Mouse (Mus musculus): ENCODE measurements around the gene Ankrd23. TPM values are rescaled to one million over a fixed set of nuclear protein-coding genes. Genes with fewer than 3 reads are reported as not detected.

Ankrd23 gene
- polyA plus RNA-seq, 1 experiment from 2014 or later = 19.5 TPM

GRCm38 (mm10) chr1:36511289-36512021 is 25.2 kb downstream of the Ankrd23 start, which contains the start of gene Cnnm3:
TSS of gene Cnnm3 (plus strand) at chr1:36511867.
- H3K4me1 ChIP-seq = peaks cover 28% of the 10 kb centered on the region
- peak within 1 kb of the TSS; percentile 100 for H3K27ac ChIP-seq
- H3K27me3 ChIP-seq = no peaks in the 10 kb centered on the region
- H3K9me3 ChIP-seq = no peaks in the 10 kb centered on the region
- peak within 1 kb of the TSS; percentile 83 for H3K4me2 ChIP-seq
- H3K4me3 ChIP-seq = peak within 1 kb of the TSS; percentile 97
- peak; percentile 97 for ATAC-seq (ENCODE audit: insufficient number of reproducible peaks, low FRiP score, low TSS enrichment, low read depth)
- WGBS = 2% methylated on average over 51 of the region's 51 CpGs
- peak within 1 kb of the TSS; percentile 76 for H3K9ac ChIP-seq
- H3K36me3 ChIP-seq = peaks cover 17% of the 10 kb centered on the region

GRCm38 (mm10) chr1:36508238-36508637 is 28.4 kb downstream of the Ankrd23 start:
- Histone ChIP-seq H3K4me1 (peaks cover 6% of the 10 kb centered on the region), H3K36me3 (peaks cover 29% of the 10 kb centered on the region), H3K9ac (no peak overlapping the region), H3K9me3 (no peaks in the 10 kb centered on the region), H3K4me2 (no peak overlapping the region), H3K27ac (no peak overlapping the region), H3K4me3 (no peak overlapping the region), H3K27me3 (no peaks in the 10 kb centered on the region)
- 74% methylated on average over 5 of the region's 5 CpGs for whole genome bisulfite sequencing
- no peak for ATAC-seq (ENCODE audit: insufficient number of reproducible peaks, low FRiP score, low TSS enrichment, low read depth)

GRCm38 (mm10) chr1:36501261-36501660 is 35.4 kb downstream of the Ankrd23 start:
- 5% methylated on average over 3 of the region's 3 CpGs for WGBS
- H3K9ac ChIP-seq = no peak overlapping the region
- no peak overlapping the region for H3K4me3 ChIP-seq
- no peaks in the 10 kb centered on the region for H3K9me3 ChIP-seq
- H3K4me1 ChIP-seq = no peaks in the 10 kb centered on the region
- ATAC-seq (ENCODE audit: insufficient number of reproducible peaks, low FRiP score, low TSS enrichment, low read depth) = no peak
- H3K36me3 ChIP-seq = peaks cover 49% of the 10 kb centered on the region
- H3K27ac ChIP-seq = no peak overlapping the region
- H3K27me3 ChIP-seq = no peaks in the 10 kb centered on the region
- H3K4me2 ChIP-seq = no peak overlapping the region

GRCm38 (mm10) chr1:36497312-36497711 is 39.4 kb downstream of the Ankrd23 start:
- Histone ChIP-seq H3K9ac (no peak overlapping the region), H3K4me3 (no peak overlapping the region), H3K4me1 (peaks cover 13% of the 10 kb centered on the region), H3K27me3 (no peaks in the 10 kb centered on the region), H3K9me3 (no peaks in the 10 kb centered on the region), H3K4me2 (no peak overlapping the region), H3K27ac (no peak overlapping the region), H3K36me3 (peaks cover 25% of the 10 kb centered on the region)
- no peak for ATAC-seq (ENCODE audit: insufficient number of reproducible peaks, low FRiP score, low TSS enrichment, low read depth)
- WGBS = 72% methylated on average over 2 of the region's 2 CpGs

- no peaks in the 10 kb centered on the region for H3K27me3 ChIP-seq
- 63% methylated on average over 2 of the region's 2 CpGs for WGBS
Measured at GRCm38 (mm10) chr1:36496719-36497118, 40.0 kb downstream of the Ankrd23 start.

GRCm38 (mm10) chr1:36493299-36493698 is 43.4 kb downstream of the Ankrd23 start:
- Histone ChIP-seq H3K4me3 (no peak overlapping the region), H3K36me3 (no peaks in the 10 kb centered on the region), H3K9ac (no peak overlapping the region), H3K27ac (no peak overlapping the region), H3K4me2 (no peak overlapping the region), H3K4me1 (peaks cover 21% of the 10 kb centered on the region), H3K9me3 (no peaks in the 10 kb centered on the region), H3K27me3 (no peaks in the 10 kb centered on the region)
- ATAC-seq (ENCODE audit: insufficient number of reproducible peaks, low FRiP score, low TSS enrichment, low read depth) = no peak
- 31% methylated on average over 6 of the region's 6 CpGs for WGBS

More at GRCm38 (mm10) chr1:36496719-36497118, 40.0 kb downstream of the Ankrd23 start:
- Histone ChIP-seq H3K4me1 (peaks cover 18% of the 10 kb centered on the region), H3K9ac (no peak overlapping the region), H3K4me3 (no peak overlapping the region), H3K36me3 (peaks cover 25% of the 10 kb centered on the region), H3K9me3 (no peaks in the 10 kb centered on the region), H3K27ac (no peak overlapping the region), H3K4me2 (no peak overlapping the region)
- ATAC-seq (ENCODE audit: insufficient number of reproducible peaks, low FRiP score, low TSS enrichment, low read depth) = no peak

GRCm38 (mm10) chr1:36492416-36493139 is 44.1 kb downstream of the Ankrd23 start:
- no peak overlapping the region for H3K4me2 ChIP-seq
- ATAC-seq (ENCODE audit: insufficient number of reproducible peaks, low FRiP score, low TSS enrichment, low read depth) = peak; percentile 83
- H3K4me3 ChIP-seq = no peak overlapping the region
- no peak overlapping the region for H3K27ac ChIP-seq
- no peaks in the 10 kb centered on the region for H3K27me3 ChIP-seq
- 40% methylated on average over 9 of the region's 9 CpGs for WGBS
- H3K4me1 ChIP-seq = peaks cover 21% of the 10 kb centered on the region
- no peaks in the 10 kb centered on the region for H3K9me3 ChIP-seq
- H3K36me3 ChIP-seq = no peaks in the 10 kb centered on the region
- no peak overlapping the region for H3K9ac ChIP-seq

- Histone ChIP-seq H3K9ac (no peak overlapping the region), H3K4me1 (peaks cover 23% of the 10 kb centered on the region), H3K9me3 (no peaks in the 10 kb centered on the region), H3K4me3 (no peak overlapping the region), H3K36me3 (no peaks in the 10 kb centered on the region), H3K4me2 (no peak overlapping the region), H3K27me3 (no peaks in the 10 kb centered on the region), H3K27ac (no peak overlapping the region)
- 69% methylated on average over 6 of the region's 6 CpGs for WGBS
- ATAC-seq (ENCODE audit: insufficient number of reproducible peaks, low FRiP score, low TSS enrichment, low read depth) = no peak
Measured at GRCm38 (mm10) chr1:36489661-36490060, 47.0 kb downstream of the Ankrd23 start.

GRCm38 (mm10) chr1:36487111-36487510 is 49.6 kb downstream of the Ankrd23 start:
- no peaks in the 10 kb centered on the region for H3K27me3 ChIP-seq
- no peaks in the 10 kb centered on the region for H3K9me3 ChIP-seq
- H3K4me2 ChIP-seq = no peak overlapping the region
- H3K36me3 ChIP-seq = no peaks in the 10 kb centered on the region
- H3K4me3 ChIP-seq = no peak overlapping the region
- 89% methylated on average over 9 of the region's 9 CpGs for WGBS
- ATAC-seq (ENCODE audit: insufficient number of reproducible peaks, low FRiP score, low TSS enrichment, low read depth) = no peak
- H3K27ac ChIP-seq = no peak overlapping the region
- H3K9ac ChIP-seq = no peak overlapping the region
- peaks cover 8% of the 10 kb centered on the region for H3K4me1 ChIP-seq

- Histone ChIP-seq H3K9ac (no peak overlapping the region), H3K4me2 (no peak overlapping the region), H3K9me3 (no peaks in the 10 kb centered on the region), H3K27ac (no peak overlapping the region), H3K4me1 (0 out of 2 replicates have a peak, but pooled peaks cover 2% of the 10 kb centered on the region), H3K4me3 (no peak overlapping the region), H3K36me3 (no peaks in the 10 kb centered on the region), H3K27me3 (no peaks in the 10 kb centered on the region)
- no peak for ATAC-seq (ENCODE audit: insufficient number of reproducible peaks, low FRiP score, low TSS enrichment, low read depth)
- WGBS = 63% methylated on average over 7 of the region's 7 CpGs
Measured at GRCm38 (mm10) chr1:36485080-36485479, 51.6 kb downstream of the Ankrd23 start.

- H3K27ac ChIP-seq = no peak overlapping the region
- no peaks in the 10 kb centered on the region for H3K36me3 ChIP-seq
- ATAC-seq (ENCODE audit: insufficient number of reproducible peaks, low FRiP score, low TSS enrichment, low read depth) = no peak
- H3K4me3 ChIP-seq = no peak overlapping the region
- no peak overlapping the region for H3K9ac ChIP-seq
- 64% methylated on average over 4 of the region's 4 CpGs for WGBS
- no peaks in the 10 kb centered on the region for H3K9me3 ChIP-seq
- 0 out of 2 replicates have a peak, but pooled peaks cover 3% of the 10 kb centered on the region for H3K4me1 ChIP-seq
- no peak overlapping the region for H3K4me2 ChIP-seq
- H3K27me3 ChIP-seq = no peaks in the 10 kb centered on the region
Measured at GRCm38 (mm10) chr1:36483825-36484224, 52.9 kb downstream of the Ankrd23 start.

Measured in limb, embryonic 15.5 days (tissue).